Mouse (Mus musculus) mouse trophoblast stem cell (cell line): ENCODE measurements at regions not wholly inside any gene's neighbourhood (a gene's known extent, or its start where the extent isn't known, plus 50 kb on each side); places are given as distances from the start of the nearest gene placed in this dataset.

ENCODE experiments used
- in situ Hi-C, 2 experiments: fragments of 300-500 bp; cut with MseI, MboI; formaldehyde crosslinking; loops; 2 replicates in 1 of 2; 3 replicates in 1 of 2; pipeline ENCODE4 v1.15.1; 2025

- in situ Hi-C loops, result no loop called here
Measured at GRCm38 (mm10) chr13:102352073-102352854, 341.1 kb upstream of the Cd180 start.

- in situ Hi-C loops, result no loop called here
Measured at GRCm38 (mm10) chr13:102355569-102355968, 337.8 kb upstream of the Cd180 start.

- in situ Hi-C loops, result no loop called here
Measured at GRCm38 (mm10) chr13:102372451-102373082, 320.8 kb upstream of the Cd180 start.

GRCm38 (mm10) chr13:102380667-102381066 lies 312.7 kb upstream of the Cd180 start:
- in situ Hi-C loops, result no loop called here

- in situ Hi-C loops, result no loop called here
Measured at GRCm38 (mm10) chr13:102391911-102392310, 301.4 kb upstream of the Cd180 start.

GRCm38 (mm10) chr13:102392868-102393661 lies 300.3 kb upstream of the Cd180 start:
- in situ Hi-C loops, result no loop called here

GRCm38 (mm10) chr13:102393662-102393970 lies 299.7 kb upstream of the Cd180 start:
- in situ Hi-C loops, result no loop called here

- in situ Hi-C loops, result no loop called here
Measured at GRCm38 (mm10) chr13:102394057-102394456, 299.3 kb upstream of the Cd180 start.

- in situ Hi-C loops, result no loop called here
Measured at GRCm38 (mm10) chr13:102397411-102397810, 295.9 kb upstream of the Cd180 start.

- in situ Hi-C loops, result no loop called here
Measured at GRCm38 (mm10) chr13:102411840-102412239, 281.5 kb upstream of the Cd180 start.

GRCm38 (mm10) chr13:102434372-102434954 lies 258.9 kb upstream of the Cd180 start:
- in situ Hi-C loops, result no loop called here

- in situ Hi-C loops, result no loop called here
Measured at GRCm38 (mm10) chr13:102442676-102443075, 250.7 kb upstream of the Cd180 start.

- in situ Hi-C loops, result no loop called here
Measured at GRCm38 (mm10) chr13:102447310-102447709, 246.0 kb upstream of the Cd180 start.

GRCm38 (mm10) chr13:102449416-102450121 lies 243.8 kb upstream of the Cd180 start:
- in situ Hi-C loops, result no loop called here

- in situ Hi-C loops, result no loop called here
Measured at GRCm38 (mm10) chr13:102451176-102451575, 242.2 kb upstream of the Cd180 start.

- in situ Hi-C loops, result no loop called here
Measured at GRCm38 (mm10) chr13:102458711-102459110, 234.6 kb upstream of the Cd180 start.

GRCm38 (mm10) chr13:102463993-102464392 lies 229.4 kb upstream of the Cd180 start:
- in situ Hi-C loops, result no loop called here

- in situ Hi-C loops, result no loop called here
Measured at GRCm38 (mm10) chr13:102481906-102482305, 211.5 kb upstream of the Cd180 start.

- in situ Hi-C loops, result no loop called here
Measured at GRCm38 (mm10) chr13:102482451-102482850, 210.9 kb upstream of the Cd180 start.

- in situ Hi-C loops, result no loop called here
Measured at GRCm38 (mm10) chr13:102487416-102488097, 205.8 kb upstream of the Cd180 start.

GRCm38 (mm10) chr13:102491370-102491769 lies 202.0 kb upstream of the Cd180 start:
- in situ Hi-C loops, result no loop called here
